Mouse (Mus musculus): ENCODE results near the gene Mef2a.

DNA sequence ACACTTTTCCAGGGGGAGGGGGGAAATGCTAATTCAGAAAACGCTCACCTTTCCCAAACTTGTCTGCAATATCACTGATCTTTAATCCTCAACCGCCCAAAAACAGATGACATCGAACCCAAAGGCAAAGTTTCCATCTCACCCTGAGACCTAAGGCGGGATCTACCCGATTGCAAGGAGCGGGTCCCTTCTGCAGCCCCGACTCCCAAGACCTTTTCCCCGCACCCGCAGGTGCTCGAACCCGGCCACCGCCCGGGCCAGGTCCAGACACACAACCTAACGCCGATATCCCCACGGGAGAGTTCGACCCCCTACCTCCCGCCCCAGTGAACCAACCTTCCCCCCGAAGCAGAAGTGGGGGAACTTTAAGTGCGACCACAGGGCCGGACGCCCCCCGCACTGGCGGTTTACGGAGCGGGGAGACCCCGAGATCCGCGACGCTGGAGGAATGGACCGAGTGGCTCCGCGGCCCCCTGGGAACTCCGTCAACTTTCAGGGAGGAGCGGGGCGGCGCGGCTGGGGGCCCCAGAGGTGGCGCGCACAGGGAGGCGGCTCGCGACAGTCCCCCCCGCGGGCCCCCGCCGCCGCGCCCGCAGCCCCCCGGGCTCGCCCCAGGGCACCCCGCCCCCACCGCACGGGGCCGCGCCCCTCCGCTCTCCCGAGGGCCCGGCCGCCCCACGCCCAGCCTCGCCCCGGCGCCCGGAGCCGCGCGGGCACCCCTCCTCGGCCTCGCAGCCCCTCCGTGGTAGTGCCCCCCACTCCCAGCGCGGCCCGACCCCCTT is 576 bp downstream of the Mef2a start:
- TF ChIP-seq POLR2A (IDR thresholded peaks at IDR 0.05; ENCODE audit: borderline replicate concordance, low read depth, low read length): no peak
- no peak for TF ChIP-seq CTCF (IDR thresholded peaks at IDR 0.05; ENCODE audit: low read depth, low read length)

Data from bone marrow macrophage, adult 2 months (primary cell).